Mouse (Mus musculus) CD4-positive, CD25-positive, alpha-beta regulatory T cell (primary cell): ENCODE measurements around the gene Vmn1r93. TPM values are rescaled to one million over a fixed set of nuclear protein-coding genes. Genes with fewer than 3 reads are reported as not detected.

Experiments used
- polyA plus RNA-seq: library from polyadenylated mRNA; unstranded; fragments of 100-300 nt; shearing (Covaris generic); gene quantifications from one replicate; pipeline ENCODE4 v1.2.1, GENCODE M21; 2017

The Vmn1r93 gene
- not detected for polyA plus RNA-seq

GRCm38 (mm10) chr7:20138988-20139387 lies at the start of gene Vmn1r93:
Gene Vmn1r93, minus strand, starts transcription at chr7:20139088.

DNA sequence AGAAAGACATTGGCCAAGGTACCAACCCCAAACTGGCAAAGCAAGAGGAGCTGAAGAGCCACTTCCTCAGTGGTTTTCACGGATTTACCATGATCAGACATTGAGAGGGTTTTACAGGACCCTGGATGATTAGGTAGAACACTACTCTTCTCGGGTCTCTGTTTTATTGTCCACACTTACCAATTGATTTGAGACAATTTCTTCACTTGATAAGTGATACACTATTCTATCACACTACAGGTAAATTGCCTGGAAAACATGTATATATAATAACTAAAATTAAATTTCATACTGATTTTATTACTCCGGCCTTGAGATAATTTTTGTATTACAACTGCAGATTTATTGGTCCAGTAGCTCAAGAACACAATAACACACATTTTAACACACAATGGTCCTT lies 29.4 kb upstream of the Vmn1r93 start, which contains the start of gene Vmn1r94:
TSS of gene Vmn1r94 (minus strand) at position 101 of the 400 bp plus-strand sequence.

GRCm38 (mm10) chr7:20122479-20122878 lies 16.4 kb downstream of the Vmn1r93 start, which contains the start of gene Gm16442:
Gene Gm16442, minus strand, starts transcription at chr7:20122579.

GRCm38 (mm10) chr7:20099380-20099779 lies 39.5 kb downstream of the Vmn1r93 start, which contains the start of gene Vmn1r91:
Gene Vmn1r91, plus strand, starts transcription at chr7:20099680.

Other genes starting within 250 kb of the Vmn1r93 start
- 41.8 TPM for gene Pvr, start 217.9 kb downstream of the Vmn1r93 start, polyA plus RNA-seq
- 35.9 TPM for gene Igsf23, start 188.3 kb downstream of the Vmn1r93 start, polyA plus RNA-seq
- 0.10 TPM for gene Ceacam20, start 173.7 kb downstream of the Vmn1r93 start, polyA plus RNA-seq
- gene Nlrp9b, start 147.6 kb downstream of the Vmn1r93 start, polyA plus RNA-seq = not detected
- 0.19 TPM for gene Vmn1r91, start 39.4 kb downstream of the Vmn1r93 start, polyA plus RNA-seq
- not detected for gene Gm16442, start 16.5 kb downstream of the Vmn1r93 start, polyA plus RNA-seq
- gene Vmn1r94, start 29.3 kb upstream of the Vmn1r93 start, polyA plus RNA-seq = not detected
- gene Vmn1r95, start 54.6 kb upstream of the Vmn1r93 start, polyA plus RNA-seq = not detected
- gene Gm6164, start 66.5 kb upstream of the Vmn1r93 start, polyA plus RNA-seq = not detected
- not detected for gene Gm4498, start 94.7 kb upstream of the Vmn1r93 start, polyA plus RNA-seq
- gene Gm5890, start 123.7 kb upstream of the Vmn1r93 start, polyA plus RNA-seq = not detected
- gene Gm4133, start 195.0 kb upstream of the Vmn1r93 start, polyA plus RNA-seq = not detected
- gene Gm5728, start 236.3 kb upstream of the Vmn1r93 start, polyA plus RNA-seq = not detected